Mouse (Mus musculus): ENCODE results near the gene Itgax.

Itgax gene

DNA sequence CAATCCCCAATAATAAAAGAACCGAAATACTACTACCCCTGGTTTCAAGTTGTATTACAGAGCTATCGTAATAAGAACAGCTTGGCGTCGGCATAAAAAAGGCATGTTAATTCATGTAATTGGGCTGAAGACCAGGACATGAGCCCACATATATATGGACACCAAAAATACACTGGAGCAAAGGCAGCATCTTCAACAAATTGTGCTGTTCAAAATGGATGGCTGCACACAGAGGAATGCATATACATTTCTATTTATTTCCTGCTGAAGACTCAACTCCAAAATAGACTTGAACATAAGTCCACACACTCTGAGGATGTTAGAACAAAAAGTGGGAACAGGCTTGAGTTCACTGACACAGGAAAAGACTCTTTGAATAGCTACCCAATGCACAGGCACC is 34.7 kb downstream of the Itgax start:
- no peak for DNase-seq

DNA sequence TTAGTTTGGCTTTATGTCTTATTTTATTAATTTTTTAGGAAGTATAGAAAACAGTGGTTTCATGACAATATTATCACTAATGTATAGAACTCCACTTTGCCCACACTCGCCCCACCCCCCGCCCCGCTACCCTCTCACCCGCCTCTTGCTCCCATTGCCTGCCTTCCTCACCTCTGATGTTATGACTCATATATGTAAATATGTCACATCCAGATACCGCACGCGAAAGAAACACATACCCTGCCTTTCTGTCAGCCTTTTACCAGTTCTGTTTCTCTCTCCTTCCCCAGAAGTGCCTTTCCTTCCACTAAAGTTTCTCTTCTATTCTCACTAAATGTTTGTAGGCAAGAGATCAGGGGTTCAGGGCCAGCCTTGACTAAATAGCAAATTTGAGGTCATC is 37.0 kb downstream of the Itgax start:
- DNase-seq: no peak

DNA sequence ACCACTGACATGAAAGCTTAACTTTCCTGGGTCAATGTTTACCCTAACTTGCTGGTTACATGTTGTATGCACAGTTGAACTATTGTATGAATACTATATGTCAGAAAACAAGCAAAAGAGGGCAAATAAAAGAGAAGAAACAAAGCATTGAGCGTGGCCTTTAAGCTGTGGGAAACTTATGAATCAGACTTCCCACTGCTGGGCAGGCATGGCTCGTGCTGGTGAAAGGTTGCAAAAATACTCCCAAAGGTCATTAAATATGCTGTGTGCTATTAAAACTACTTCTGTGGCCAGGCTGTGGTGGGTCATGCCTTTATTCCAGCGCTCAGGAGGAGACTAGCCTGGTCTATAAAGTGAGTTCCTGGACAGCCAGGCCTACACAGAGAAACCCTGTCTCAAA is 40.6 kb downstream of the Itgax start:
- DNase-seq: no peak

DNA sequence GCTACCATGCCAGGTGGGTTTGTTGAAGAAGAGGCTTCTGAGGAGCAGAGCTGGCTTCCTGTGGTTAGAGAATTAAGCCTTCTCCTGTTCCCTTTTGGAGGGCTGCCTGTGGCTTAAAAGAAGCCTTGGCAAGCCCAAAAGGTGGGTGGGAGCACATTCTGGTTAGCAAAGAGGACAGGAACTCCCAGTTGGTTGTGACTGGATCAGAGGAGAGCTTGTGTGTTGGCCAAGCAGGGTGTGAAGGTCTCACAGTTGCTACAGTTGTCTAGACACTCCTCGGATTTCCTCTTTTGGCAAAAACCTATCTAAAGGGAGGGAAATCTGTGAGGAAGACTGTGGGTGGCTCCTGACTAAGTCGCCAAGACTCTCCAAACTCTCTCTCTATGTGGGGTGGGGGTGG is 49.0 kb downstream of the Itgax start:
- no peak for DNase-seq

DNA sequence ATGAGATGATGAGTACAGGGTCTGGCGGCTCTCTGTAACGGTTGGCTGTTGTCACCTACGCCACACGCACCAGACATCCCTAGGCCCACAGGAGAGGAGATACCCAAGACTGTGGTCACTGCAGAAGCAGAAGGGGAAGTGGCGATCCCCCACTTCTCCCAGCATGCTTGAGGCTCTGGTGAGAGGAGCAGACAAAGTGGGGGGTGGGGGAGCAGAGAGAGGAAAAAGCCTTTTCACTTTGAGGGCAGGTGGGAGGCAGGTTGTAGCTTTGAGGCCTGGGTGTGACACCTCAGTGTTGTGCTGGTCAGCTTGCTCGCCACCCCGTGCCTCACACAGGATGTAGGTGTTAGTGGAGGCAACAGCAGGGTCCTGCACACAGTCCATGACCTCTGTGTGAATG is 50.8 kb downstream of the Itgax start:
- no peak for DNase-seq

DNA sequence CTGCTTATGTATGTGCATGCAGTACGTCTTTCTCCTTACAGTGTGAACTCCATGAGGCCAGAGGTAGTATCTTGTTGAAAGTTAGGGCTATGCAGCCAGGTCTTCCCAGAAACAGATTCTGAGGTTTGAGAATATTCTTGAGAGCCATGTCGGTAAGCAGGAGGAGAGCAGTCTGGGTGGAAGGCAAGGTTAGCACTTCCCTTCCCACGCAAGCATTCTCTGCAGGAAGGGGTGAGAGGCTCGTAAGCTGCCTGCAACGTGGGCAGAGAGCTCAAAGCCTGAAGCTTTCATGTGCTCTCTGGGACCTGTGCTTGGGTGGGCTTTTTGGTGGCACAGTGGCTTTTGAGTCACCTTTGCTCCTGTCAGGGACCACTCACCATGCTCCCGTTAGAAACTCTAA is 51.2 kb downstream of the Itgax start:
- DNase-seq: no peak

DNA sequence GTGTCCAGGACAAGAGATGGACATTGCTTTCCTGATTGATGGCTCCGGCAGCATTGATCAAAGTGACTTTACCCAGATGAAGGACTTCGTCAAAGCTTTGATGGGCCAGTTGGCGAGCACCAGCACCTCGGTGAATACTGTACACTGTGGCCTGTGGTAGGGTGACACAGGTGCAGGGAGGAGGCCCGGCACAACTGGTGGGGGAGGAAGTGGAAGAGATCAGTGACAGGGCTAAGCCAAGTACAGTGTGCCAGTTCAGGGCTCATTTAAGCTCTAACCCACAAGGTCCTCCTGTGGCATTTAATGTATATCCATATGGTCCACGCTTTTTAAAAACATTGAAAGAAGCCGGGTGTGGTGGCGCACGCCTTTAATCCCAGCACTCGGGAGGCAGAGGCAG is 52.3 kb downstream of the Itgax start:
- no peak for DNase-seq

Data from cerebellum, adult 11 months (tissue).